Mouse (Mus musculus) lung, adult 2 months (tissue): Measurements from ENCODE around the gene 4930432M17Rik. TPM values are rescaled to one million over a fixed set of nuclear protein-coding genes. Genes with fewer than 3 reads are reported as not detected.

ENCODE experiments used
- DNase-seq: peaks from one replicate; pipeline ENCODE4 v3.0.0; 2022
- H3K4me1 ChIP-seq: fragments of 200-500 bp; 2 replicates; pipeline ENCODE4 v1.6.1; 2011; ENCODE audit warnings: low read length; ENCODE audit not compliant: control insufficient read depth, insufficient read depth
- H3K4me3 ChIP-seq: fragments of 200-500 bp; replicated peaks from 2 replicates; pipeline ENCODE3; 2011; ENCODE audit warnings: low read depth, mild to moderate bottlenecking, control low read depth, low read length; ENCODE audit errors: extremely low read depth
- CTCF ChIP-seq: fragments of 200-500 bp; IDR thresholded peaks from 2 replicates; pipeline ENCODE4 v1.5.1; 2011; ENCODE audit warnings: mild to moderate bottlenecking, low read length, control low read depth; ENCODE audit not compliant: insufficient read depth
- POLR2A ChIP-seq: fragments of 200-500 bp; IDR thresholded peaks from 2 replicates; pipeline ENCODE4 v1.6.1; 2011; ENCODE audit warnings: low read depth, mild to moderate bottlenecking, control low read depth, low read length, borderline replicate concordance; ENCODE audit errors: extremely low read depth
- WGBS: fragments of 180-500 bp; shearing (Covaris S2); methylation state at CpG from one replicate; pipeline ENCODE4 v1.1.7; 2018; 5-methylcytosine and 5-hydroxymethylcytosine counted together
- polyA plus RNA-seq: library from polyadenylated mRNA; depleted of rRNA; stranded (reverse); fragments of >200 nt; gene quantifications from 2 replicates; pipeline ENCODE4 v1.2.3, GENCODE M21; 2012

The 4930432M17Rik gene
- polyA plus RNA-seq, 1 experiment: not detected

DNA sequence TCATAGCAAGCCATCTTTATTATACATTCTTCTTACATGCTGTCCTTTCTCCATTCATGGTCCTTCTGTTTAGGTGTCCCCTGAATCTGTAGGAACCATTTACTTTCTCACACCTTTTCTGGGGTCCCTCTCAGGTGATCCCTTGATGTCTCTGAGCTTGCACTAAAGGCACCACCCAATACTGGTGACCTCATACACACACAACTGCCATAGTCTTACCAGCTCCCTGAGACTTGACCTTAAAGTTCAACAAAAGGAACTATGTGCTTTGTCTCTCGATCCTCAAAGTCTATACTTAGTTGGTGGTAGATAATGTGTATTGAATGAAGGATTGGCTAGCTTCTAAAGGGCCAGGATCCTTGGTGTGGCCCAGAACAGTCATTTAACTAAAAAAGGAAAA, 15.4 kb downstream of the 4930432M17Rik start:
- 61% methylated on average over 1 of the region's 1 CpGs for WGBS
- DNase-seq: no peak
- Histone ChIP-seq H3K4me1 (no peaks in the 10 kb centered on the region), H3K4me3 (no peak overlapping the region)
- TF ChIP-seq CTCF (no peak), POLR2A (no peak)

- Histone ChIP-seq H3K4me1 (no peaks in the 10 kb centered on the region), H3K4me3 (no peak overlapping the region)
- WGBS: 82% methylated on average over 4 of the region's 4 CpGs
- DNase-seq: no peak
- no peak for TF ChIP-seq POLR2A
- no peak for TF ChIP-seq CTCF
These were observed 15.9 kb downstream of the 4930432M17Rik start for GRCm38 (mm10) chr3:121686408-121686911.

DNA sequence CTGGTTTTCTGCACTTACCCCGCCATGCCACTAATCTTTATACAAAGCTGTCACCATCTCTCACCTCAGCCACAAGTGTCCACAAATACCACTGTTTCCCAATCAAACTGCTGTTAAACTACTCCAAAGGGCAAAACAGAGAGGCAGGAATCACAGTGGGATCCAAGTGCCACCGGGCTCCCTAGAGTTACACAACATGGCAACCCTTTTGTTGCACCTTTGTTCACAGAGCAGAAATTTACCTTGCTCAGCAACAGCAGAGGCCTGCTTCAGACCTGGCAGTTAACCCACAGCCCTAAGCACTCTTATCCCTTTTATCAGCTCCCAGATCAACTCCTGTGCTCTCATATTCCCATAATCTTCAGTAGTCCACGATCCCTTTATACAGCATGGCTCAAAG, 17.2 kb downstream of the 4930432M17Rik start:
- no peak overlapping the region for H3K4me3 ChIP-seq
- WGBS: 69% methylated on average over 3 of the region's 3 CpGs
- DNase-seq: no peak
- no peak for TF ChIP-seq POLR2A
- no peak for TF ChIP-seq CTCF
- H3K4me1 ChIP-seq: no peaks in the 10 kb centered on the region

- no peaks in the 10 kb centered on the region for H3K4me1 ChIP-seq
- TF ChIP-seq POLR2A: no peak
- TF ChIP-seq CTCF: no peak
- no peak for DNase-seq
- H3K4me3 ChIP-seq: no peak overlapping the region
- WGBS: 60% methylated on average over 5 of the region's 5 CpGs
These were observed 18.5 kb downstream of the 4930432M17Rik start for GRCm38 (mm10) chr3:121689029-121689428.

DNA sequence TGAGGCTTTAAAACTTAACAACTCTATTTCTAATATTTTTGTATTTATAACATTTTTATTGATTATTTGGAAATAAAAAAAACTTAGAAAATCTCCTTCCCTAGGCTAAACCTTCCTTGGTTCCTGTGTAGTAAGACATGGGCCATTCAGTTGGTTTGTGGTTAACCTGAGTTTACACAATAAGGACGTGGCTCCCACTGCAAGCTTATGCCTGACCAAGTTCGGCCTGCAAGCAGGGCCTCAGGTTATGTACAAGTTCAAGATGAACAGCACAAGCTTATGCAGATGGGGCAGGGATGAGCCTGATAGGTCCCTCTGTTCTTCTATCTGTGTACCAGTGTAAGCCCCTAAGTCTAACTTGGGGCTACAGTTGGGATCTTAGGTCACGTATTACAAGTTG, 19.1 kb downstream of the 4930432M17Rik start:
- DNase-seq: no peak
- TF ChIP-seq POLR2A: no peak
- no peak for TF ChIP-seq CTCF
- Histone ChIP-seq H3K4me1 (no peaks in the 10 kb centered on the region), H3K4me3 (no peak overlapping the region)
- WGBS: 79% methylated on average over 3 of the region's 3 CpGs

- TF ChIP-seq POLR2A: no peak
- TF ChIP-seq CTCF: no peak
- no peak for DNase-seq
- Histone ChIP-seq H3K4me3 (no peak overlapping the region), H3K4me1 (peaks cover 3% of the 10 kb centered on the region; the same call in 1 of the 2 replicates)
- 63% methylated on average over 13 of the region's 13 CpGs for WGBS
These were observed 22.6 kb downstream of the 4930432M17Rik start for GRCm38 (mm10) chr3:121693001-121693730.

GRCm38 (mm10) chr3:121693746-121694145, 23.2 kb downstream of the 4930432M17Rik start:
- 71% methylated on average over 5 of the region's 5 CpGs for WGBS
- no peak overlapping the region for H3K4me3 ChIP-seq
- TF ChIP-seq CTCF (no peak), POLR2A (no peak)
- peaks cover 3% of the 10 kb centered on the region; the same call in 1 of the 2 replicates for H3K4me1 ChIP-seq
- DNase-seq: no peak

GRCm38 (mm10) chr3:121697169-121697568, 26.6 kb downstream of the 4930432M17Rik start:
- TF ChIP-seq POLR2A: no peak
- no peak for TF ChIP-seq CTCF
- DNase-seq: peak; percentile 23
- no peak overlapping the region for H3K4me3 ChIP-seq
- 63% methylated on average over 7 of the region's 7 CpGs for WGBS
- H3K4me1 ChIP-seq: peaks cover 3% of the 10 kb centered on the region; the same call in 1 of the 2 replicates

DNA sequence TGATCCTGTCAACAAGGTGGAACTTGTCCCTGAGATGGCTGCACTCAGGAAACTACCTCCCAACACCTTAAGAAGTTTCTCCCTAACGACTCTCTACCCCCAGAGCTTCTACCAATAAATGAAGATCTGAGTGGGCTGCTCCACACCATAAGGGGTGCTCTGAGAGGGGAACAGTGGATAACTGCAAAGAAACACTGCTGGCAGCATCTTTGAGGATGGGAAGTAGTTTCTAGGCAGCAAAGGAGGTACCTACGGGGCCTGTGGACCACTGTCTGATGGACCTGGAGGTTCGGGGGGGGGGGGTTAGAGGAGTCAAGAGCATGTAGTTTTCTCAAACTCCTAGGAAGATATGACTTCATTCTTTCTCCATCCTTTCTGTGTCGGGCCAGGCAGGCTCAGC, 28.8 kb downstream of the 4930432M17Rik start:
- Histone ChIP-seq H3K4me3 (no peak overlapping the region), H3K4me1 (peaks cover 3% of the 10 kb centered on the region; the same call in 1 of the 2 replicates)
- DNase-seq: no peak
- 68% methylated on average over 4 of the region's 4 CpGs for WGBS
- TF ChIP-seq POLR2A: no peak
- TF ChIP-seq CTCF: no peak

GRCm38 (mm10) chr3:121699849-121700248, 29.3 kb downstream of the 4930432M17Rik start:
- 81% methylated on average over 4 of the region's 4 CpGs for WGBS
- no peak for TF ChIP-seq POLR2A
- TF ChIP-seq CTCF: no peak
- Histone ChIP-seq H3K4me1 (peaks cover 3% of the 10 kb centered on the region; the same call in 1 of the 2 replicates), H3K4me3 (no peak overlapping the region)
- DNase-seq: no peak
